Mouse (Mus musculus): ENCODE results near the gene Nat8l. TPM values are rescaled to one million over a fixed set of nuclear protein-coding genes. Genes with fewer than 3 reads are reported as not detected.
"Not testable (repeated sequence)": the region's sequence is repeated elsewhere in the genome, so short reads cannot be mapped to it uniquely, and the experiment has no call there.

The Nat8l gene
- polyA plus RNA-seq (2015; fragmentation: Nextera tagmentation; extraction: Ambion mirVana): 0.28 and 0.32 TPM in 2 replicates

GRCm38 (mm10) chr5:33995843-33996693, at the start of gene Nat8l:
Gene Nat8l (plus strand): TSS chr5:33995984.
- Histone ChIP-seq H3K9ac (peak within 1 kb of the TSS; percentile 18; the same call in 1 of the 2 replicates), H3K27ac (peak within 1 kb of the TSS; percentile 36; the same call in 1 of the 2 replicates), H3K9me3 (no peaks in the 10 kb centered on the region), H3K36me3 (no peaks in the 10 kb centered on the region), H3K4me2 (peak within 1 kb of the TSS; percentile 99), H3K4me3 (replicated peaks) (peak within 1 kb of the TSS; percentile 62), H3K4me1 (peaks cover 21% of the 10 kb centered on the region), H3K27me3 (replicated peaks) (peaks cover 54% of the 10 kb centered on the region)
- ATAC-seq (ENCODE audit: insufficient read depth, low FRiP score, low read depth): peak; percentile 59; the same call in 1 of the 2 replicates
- under 1% methylated on average over 90 of the region's 90 CpGs for WGBS

DNA sequence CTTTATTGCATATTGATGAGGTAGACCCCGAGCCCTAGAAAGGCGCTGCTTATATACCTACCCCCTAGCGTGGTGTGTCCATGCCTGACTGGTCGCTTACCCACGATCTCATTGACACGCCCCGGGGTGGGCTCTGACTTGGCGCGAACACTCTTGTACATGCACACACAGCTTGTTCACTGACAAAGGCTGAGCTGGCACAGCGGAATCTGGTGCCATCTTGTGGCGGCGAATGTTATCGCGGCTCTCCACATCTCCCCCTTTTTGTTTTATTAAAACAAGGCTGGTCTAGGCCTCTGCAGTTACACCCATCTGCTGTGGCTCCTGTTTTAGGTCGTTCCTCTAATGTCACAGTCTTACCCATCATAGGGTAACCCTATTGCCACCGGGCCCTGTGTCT, 48.7 kb upstream of the Nat8l start:
- 84% methylated on average over 16 of the region's 16 CpGs for WGBS

DNA sequence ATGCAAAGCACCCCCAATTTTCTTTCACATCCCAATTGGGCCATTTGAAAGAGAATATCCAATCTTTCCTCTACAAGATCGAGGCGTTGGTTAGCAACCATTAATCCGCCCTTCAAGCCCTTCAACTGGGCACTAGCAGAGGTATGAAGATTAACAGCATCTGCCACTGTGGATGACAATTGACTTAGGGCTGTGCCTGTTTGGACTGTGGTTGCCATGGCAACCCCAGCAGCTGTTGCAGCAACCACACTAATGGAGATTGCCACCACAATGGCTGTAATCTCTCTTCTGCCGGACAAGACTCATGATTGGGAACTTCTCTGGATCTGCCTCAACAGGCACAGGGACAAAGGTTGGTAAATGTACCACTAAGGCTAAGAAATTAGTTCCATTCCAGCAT, 47.5 kb upstream of the Nat8l start:
- 85% methylated on average over 4 of the region's 4 CpGs for WGBS
- Histone ChIP-seq H3K4me2 (no peak overlapping the region), H3K4me1 (no peaks in the 10 kb centered on the region), H3K27me3 (replicated peaks) (no peaks in the 10 kb centered on the region), H3K4me3 (replicated peaks) (no peak overlapping the region), H3K27ac (no peak overlapping the region), H3K36me3 (no peaks in the 10 kb centered on the region), H3K9me3 (peaks cover 4% of the 10 kb centered on the region; the same call in 1 of the 2 replicates), H3K9ac (no peak overlapping the region)
- ATAC-seq (ENCODE audit: insufficient read depth, low FRiP score, low read depth): no peak

More for the DNA sequence above, 48.7 kb upstream of the Nat8l start:
- not testable (repeated sequence) for ATAC-seq (ENCODE audit: insufficient read depth, low FRiP score, low read depth); H3K9ac ChIP-seq; H3K9me3 ChIP-seq; H3K27ac ChIP-seq; H3K36me3 ChIP-seq; H3K4me2 ChIP-seq; H3K27me3 ChIP-seq (replicated peaks); H3K4me3 ChIP-seq (replicated peaks); H3K4me1 ChIP-seq

DNA sequence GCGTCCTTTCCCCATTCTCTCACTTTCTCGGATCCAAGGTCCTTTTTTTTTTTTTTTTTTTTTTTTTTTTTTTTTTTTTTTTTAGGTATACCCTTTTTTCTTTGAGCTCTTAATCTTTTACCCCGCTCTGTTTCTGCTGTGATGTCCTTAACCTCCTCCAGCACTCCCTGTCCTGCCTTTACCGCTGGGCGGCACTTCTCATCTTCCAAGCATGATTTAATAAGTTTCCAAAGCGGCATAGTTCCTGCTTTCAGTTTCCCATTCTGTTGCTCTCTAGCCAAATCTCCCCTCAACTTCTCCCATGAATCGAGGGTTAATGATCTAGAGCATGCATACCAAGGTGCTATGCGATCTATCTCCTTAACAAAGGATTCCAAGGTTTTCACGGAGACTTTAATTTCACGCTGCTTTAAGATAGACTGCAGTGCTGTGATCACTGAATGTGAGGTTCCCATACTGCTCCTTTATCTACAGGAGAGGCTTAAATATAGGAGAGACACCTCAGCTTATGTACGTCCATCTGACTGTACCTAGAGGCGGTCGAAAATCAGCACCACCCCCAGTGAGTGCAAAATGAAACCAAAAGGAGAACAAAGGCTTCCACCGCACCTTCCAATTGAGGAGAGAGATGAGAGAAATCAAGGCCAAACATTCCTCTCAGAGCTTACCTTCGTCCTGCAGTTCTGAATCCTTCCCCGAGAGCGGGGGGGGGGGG, 42.2 kb upstream of the Nat8l start:
- Histone ChIP-seq H3K27me3 (replicated peaks) (no peaks in the 10 kb centered on the region), H3K4me1 (no peaks in the 10 kb centered on the region), H3K9ac (no peak overlapping the region), H3K36me3 (no peaks in the 10 kb centered on the region), H3K9me3 (no peaks in the 10 kb centered on the region), H3K4me2 (no peak overlapping the region), H3K4me3 (replicated peaks) (no peak overlapping the region), H3K27ac (no peak overlapping the region)
- 84% methylated on average over 17 of the region's 17 CpGs for WGBS
- ATAC-seq (ENCODE audit: insufficient read depth, low FRiP score, low read depth): no peak

- WGBS: 46% methylated on average over 10 of the region's 10 CpGs
- Histone ChIP-seq H3K9me3 (no peaks in the 10 kb centered on the region), H3K9ac (no peak overlapping the region), H3K4me2 (no peak overlapping the region), H3K27ac (no peak overlapping the region), H3K36me3 (no peaks in the 10 kb centered on the region), H3K4me3 (replicated peaks) (no peak overlapping the region), H3K27me3 (replicated peaks) (no peaks in the 10 kb centered on the region), H3K4me1 (no peaks in the 10 kb centered on the region)
- no peak for ATAC-seq (ENCODE audit: insufficient read depth, low FRiP score, low read depth)
These were observed 41.4 kb upstream of the Nat8l start for GRCm38 (mm10) chr5:33954354-33954753.

DNA sequence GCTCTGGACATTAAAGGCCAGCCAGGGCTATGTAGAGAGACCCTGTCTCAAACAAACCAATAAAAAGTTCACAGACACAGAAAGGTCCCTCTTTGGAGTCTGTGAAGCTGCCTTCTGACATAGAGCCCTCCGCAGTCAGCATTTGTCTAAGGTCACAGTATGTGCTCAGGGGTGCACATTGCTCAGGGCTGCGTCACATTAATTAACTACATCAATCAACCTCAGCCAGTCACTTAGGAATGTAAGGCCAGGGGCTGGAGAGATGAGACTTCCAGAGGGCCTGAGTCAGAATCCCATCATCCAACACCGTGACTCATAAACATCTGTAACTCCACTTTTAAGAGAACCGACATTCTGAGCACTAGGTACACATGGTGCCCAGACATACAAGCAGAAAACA, 39.9 kb upstream of the Nat8l start:
- no peaks in the 10 kb centered on the region for H3K36me3 ChIP-seq
- no peaks in the 10 kb centered on the region for H3K4me1 ChIP-seq
- ATAC-seq (ENCODE audit: insufficient read depth, low FRiP score, low read depth): no peak
- H3K9ac ChIP-seq: no peak overlapping the region
- H3K4me3 ChIP-seq (replicated peaks): no peak overlapping the region
- no peak overlapping the region for H3K27ac ChIP-seq
- H3K4me2 ChIP-seq: no peak overlapping the region
- no peaks in the 10 kb centered on the region for H3K27me3 ChIP-seq (replicated peaks)
- 52% methylated on average over 4 of the region's 4 CpGs for WGBS
- no peaks in the 10 kb centered on the region for H3K9me3 ChIP-seq

DNA sequence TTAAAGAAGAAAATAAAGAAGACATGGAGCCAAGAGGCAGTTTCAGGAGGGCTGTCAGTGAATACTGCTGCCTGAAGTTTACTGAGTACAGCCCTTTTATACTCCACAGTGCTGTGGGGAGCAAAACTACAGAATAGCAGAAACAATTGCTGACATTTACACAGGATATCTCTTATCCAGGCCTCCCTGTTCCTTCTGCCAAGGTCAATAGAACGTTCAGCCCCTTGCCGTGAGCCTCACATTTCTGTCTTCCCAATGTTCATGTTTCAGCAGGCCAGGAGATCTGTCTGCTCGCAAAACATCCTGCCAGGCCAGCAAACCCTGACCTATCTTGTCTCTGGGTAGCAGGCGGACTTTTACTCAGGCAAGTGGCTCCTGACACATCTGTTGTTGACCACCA, 36.4 kb upstream of the Nat8l start:
- no peak for ATAC-seq (ENCODE audit: insufficient read depth, low FRiP score, low read depth)
- WGBS: 69% methylated on average over 4 of the region's 4 CpGs
- H3K9ac ChIP-seq: no peak overlapping the region

DNA sequence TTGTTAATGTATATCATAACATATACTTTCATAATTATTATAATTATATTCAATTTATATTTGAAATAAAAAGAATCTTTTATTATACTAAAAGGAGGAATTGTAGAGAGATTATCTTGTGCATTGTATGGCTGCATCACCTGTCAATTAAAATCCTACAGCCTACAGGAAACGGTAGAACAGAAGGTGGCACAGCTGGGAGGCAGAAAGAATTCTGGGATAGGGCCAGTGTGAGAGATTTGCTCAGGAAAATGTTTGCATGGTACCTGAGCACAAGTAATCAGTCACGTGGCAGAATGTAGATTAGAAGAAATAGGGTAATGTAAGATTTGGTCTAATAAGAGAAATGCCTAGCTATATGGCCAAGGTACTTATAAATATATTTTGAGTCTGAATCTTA, 21.0 kb upstream of the Nat8l start:
- H3K4me3 ChIP-seq (replicated peaks): no peak overlapping the region
- H3K36me3 ChIP-seq: no peaks in the 10 kb centered on the region
- H3K9ac ChIP-seq: no peak overlapping the region
- no peak for ATAC-seq (ENCODE audit: insufficient read depth, low FRiP score, low read depth)
- 55% methylated on average over 2 of the region's 2 CpGs for WGBS
- no peaks in the 10 kb centered on the region for H3K4me1 ChIP-seq
- no peaks in the 10 kb centered on the region for H3K9me3 ChIP-seq
- H3K27ac ChIP-seq: no peak overlapping the region
- H3K27me3 ChIP-seq (replicated peaks): no peaks in the 10 kb centered on the region
- no peak overlapping the region for H3K4me2 ChIP-seq

More for the DNA sequence above, 36.4 kb upstream of the Nat8l start:
- Histone ChIP-seq H3K36me3 (no peaks in the 10 kb centered on the region), H3K27ac (no peak overlapping the region), H3K4me3 (replicated peaks) (no peak overlapping the region), H3K9me3 (no peaks in the 10 kb centered on the region), H3K27me3 (replicated peaks) (no peaks in the 10 kb centered on the region), H3K4me1 (no peaks in the 10 kb centered on the region), H3K4me2 (no peak overlapping the region)

DNA sequence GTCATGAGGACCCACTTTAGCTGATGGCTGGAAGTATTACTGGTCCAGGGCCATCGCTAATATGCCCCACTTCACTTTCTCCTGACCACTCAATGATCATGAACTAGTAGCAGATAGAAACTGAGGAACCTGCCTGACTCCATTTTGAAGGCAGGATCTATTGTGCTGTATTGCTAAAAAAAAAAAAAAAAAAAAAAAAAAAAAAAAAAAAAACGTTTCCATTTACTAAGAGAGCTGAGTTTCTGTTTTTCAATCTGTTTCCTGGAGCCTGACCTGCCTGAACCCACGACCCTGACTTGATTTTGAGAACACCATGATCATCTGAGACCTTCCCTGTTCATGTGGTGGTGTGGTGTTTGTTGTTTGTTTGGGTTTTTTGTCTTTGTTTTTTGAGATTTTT, 19.5 kb upstream of the Nat8l start:
- Histone ChIP-seq H3K4me3 (replicated peaks) (no peak overlapping the region), H3K9me3 (no peaks in the 10 kb centered on the region), H3K4me2 (no peak overlapping the region), H3K27me3 (replicated peaks) (no peaks in the 10 kb centered on the region), H3K4me1 (no peaks in the 10 kb centered on the region), H3K27ac (no peak overlapping the region), H3K36me3 (no peaks in the 10 kb centered on the region), H3K9ac (no peak overlapping the region)
- 41% methylated on average over 3 of the region's 3 CpGs for WGBS
- no peak for ATAC-seq (ENCODE audit: insufficient read depth, low FRiP score, low read depth)

- Histone ChIP-seq H3K27me3 (replicated peaks) (no peaks in the 10 kb centered on the region; the same call in 1 of the 2 replicates), H3K36me3 (no peaks in the 10 kb centered on the region), H3K27ac (peak overlapping the region; percentile 48; the same call in 1 of the 2 replicates), H3K4me3 (replicated peaks) (peak overlapping the region; percentile 85), H3K4me2 (peak overlapping the region; percentile 95), H3K4me1 (peaks cover 12% of the 10 kb centered on the region), H3K9ac (peak overlapping the region; percentile 54), H3K9me3 (no peaks in the 10 kb centered on the region)
- WGBS: 4% methylated on average over 26 of the region's 26 CpGs
- 0 out of 2 replicates have a peak, but pooled peaks have one; percentile 4 for ATAC-seq (ENCODE audit: insufficient read depth, low FRiP score, low read depth)
These were observed 13.0 kb upstream of the Nat8l start for GRCm38 (mm10) chr5:33982731-33983259.

- peak; percentile 75 for ATAC-seq (ENCODE audit: insufficient read depth, low FRiP score, low read depth)
These were observed 12.3 kb upstream of the Nat8l start, which contains the start of gene Gm1673 for GRCm38 (mm10) chr5:33983309-33984121. Gene Gm1673 (plus strand): TSS chr5:33983433.

More at GRCm38 (mm10) chr5:33983309-33984121, 12.3 kb upstream of the Nat8l start, which contains the start of gene Gm1673:
- Histone ChIP-seq H3K36me3 (no peaks in the 10 kb centered on the region), H3K9ac (peak within 1 kb of the TSS; percentile 54), H3K9me3 (no peaks in the 10 kb centered on the region), H3K4me3 (replicated peaks) (peak within 1 kb of the TSS; percentile 85), H3K27ac (peak within 1 kb of the TSS; percentile 48; the same call in 1 of the 2 replicates), H3K4me1 (peaks cover 12% of the 10 kb centered on the region), H3K4me2 (peak within 1 kb of the TSS; percentile 95), H3K27me3 (replicated peaks) (no peaks in the 10 kb centered on the region; the same call in 1 of the 2 replicates)
- WGBS: under 1% methylated on average over 85 of the region's 88 CpGs

Data from stomach, embryonic 15.5 days (tissue).